Mouse (Mus musculus) liver, postnatal 0 days (tissue): ENCODE measurements around the gene Mgat5. TPM values are rescaled to one million over a fixed set of nuclear protein-coding genes. Genes with fewer than 3 reads are reported as not detected.

ENCODE experiments used
- ATAC-seq: fragments of 200-750 bp; cut with Nextera tagmentation; 2 replicates; pipeline ENCODE4 v1.8.0; 2017; ENCODE audit warnings: mild to moderate bottlenecking, moderate library complexity
- DNase-seq: peaks from one replicate; pipeline ENCODE4 v3.0.0-alpha.2; 2016
- H3K27ac ChIP-seq: fragments of 300-500 bp; sonication (generic); 2 replicates; pipeline ENCODE4 v1.5.1; 2014; ENCODE audit warnings: antibody characterized with exemption, moderate library complexity, mild to moderate bottlenecking, low read depth
- H3K27me3 ChIP-seq: fragments of 300-500 bp; sonication (generic); 2 replicates; pipeline ENCODE4 v1.6.1; 2014; ENCODE audit warnings: low read length, control low read depth, mixed read lengths; ENCODE audit not compliant: insufficient read depth
- H3K36me3 ChIP-seq: fragments of 300-500 bp; sonication (generic); replicated peaks from 2 replicates; pipeline ENCODE4 v1.6.1; 2014; ENCODE audit warnings: mild to moderate bottlenecking, control low read depth, low read length, moderate library complexity, mixed read lengths; ENCODE audit not compliant: insufficient read depth
- H3K4me1 ChIP-seq: fragments of 300-500 bp; sonication (generic); 2 replicates; pipeline ENCODE4 v1.6.1; 2014; ENCODE audit warnings: antibody characterized with exemption, mild to moderate bottlenecking, control low read depth; ENCODE audit not compliant: insufficient read depth
- H3K4me2 ChIP-seq: fragments of 300-500 bp; sonication (generic); 2 replicates; pipeline ENCODE4 v1.6.1; 2014; ENCODE audit warnings: low read depth, mild to moderate bottlenecking, low read length, moderate library complexity, mixed read lengths
- H3K4me3 ChIP-seq: fragments of 300-500 bp; sonication (generic); 2 replicates; pipeline ENCODE4 v1.5.1; 2014; ENCODE audit warnings: low read depth, low read length
- H3K9ac ChIP-seq: fragments of 300-500 bp; sonication (generic); replicated peaks from 2 replicates; pipeline ENCODE4 v1.6.1; 2014; ENCODE audit warnings: mild to moderate bottlenecking, moderate library complexity
- H3K9me3 ChIP-seq: fragments of 300-500 bp; sonication (generic); 2 replicates; pipeline ENCODE4 v1.6.1; 2016; ENCODE audit warnings: mild to moderate bottlenecking, control low read depth, low read length, mixed read lengths
- CTCF ChIP-seq: sonication (generic); IDR thresholded peaks from 2 replicates; pipeline ENCODE4 v1.5.1; 2016; ENCODE audit warnings: antibody characterized with exemption, low read depth
- EP300 ChIP-seq: IDR thresholded peaks from 2 replicates; pipeline ENCODE4 v1.6.1; 2016; ENCODE audit warnings: antibody characterized with exemption, low read depth, mild to moderate bottlenecking
- WGBS: fragments of 180-500 bp; shearing (Covaris S2); extraction: QIAGEN DNeasy Blood & Tissue Kit; methylation state at CpG from one replicate; pipeline ENCODE4 v1.1.7; 2014; ENCODE audit not compliant: insufficient replicate concordance; 5-methylcytosine and 5-hydroxymethylcytosine counted together
- polyA plus RNA-seq: library from polyadenylated mRNA; unstranded; fragments of >200 nt; fragmentation: Nextera tagmentation; extraction: Ambion mirVana; gene quantifications from 2 replicates; pipeline ENCODE4 v1.2.1, GENCODE M21; 2015

Gene Mgat5
- polyA plus RNA-seq: 0.69 and 0.86 TPM in 2 replicates

DNA sequence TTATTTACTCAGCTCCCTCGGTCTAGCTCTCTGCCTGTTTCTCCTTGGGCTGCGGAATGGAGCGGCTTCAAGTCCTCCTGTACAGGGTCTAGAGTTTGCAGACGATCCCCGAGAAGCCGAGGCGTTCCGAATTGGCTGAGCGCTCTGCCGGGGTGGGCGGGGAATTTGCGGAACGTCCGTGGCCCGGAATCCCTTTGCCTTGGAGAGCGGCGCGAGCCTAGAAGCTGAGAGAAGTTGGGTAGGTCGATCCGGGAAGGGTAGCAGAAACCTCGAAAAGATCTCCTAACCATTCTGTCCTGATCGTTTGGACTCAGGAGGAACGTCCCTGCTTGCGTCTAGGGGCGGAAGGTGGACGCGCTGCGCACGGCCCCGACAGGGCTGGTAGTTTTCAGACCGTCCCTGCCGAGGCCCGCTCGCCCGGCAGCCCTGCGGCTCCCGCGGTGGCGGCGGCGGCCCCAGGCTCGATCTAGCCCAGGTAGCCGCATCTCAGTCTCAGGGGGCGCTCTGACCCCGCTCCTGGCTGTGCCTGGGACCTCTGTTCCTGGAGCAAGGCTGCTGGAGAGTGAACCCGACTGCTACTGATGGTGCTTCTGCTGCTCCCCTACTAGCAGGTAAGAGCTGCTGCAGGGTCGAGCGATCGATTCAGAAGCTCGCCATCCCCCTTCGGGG, at the start of gene Mgat5:
TSS of gene Mgat5 (plus strand) at position 199 of the 669 bp plus-strand sequence.
- no peaks in the 10 kb centered on the region for H3K27me3 ChIP-seq
- 3% methylated on average over 51 of the region's 51 CpGs for WGBS
- peak; percentile 42 for TF ChIP-seq CTCF
- no peak for TF ChIP-seq EP300
- peak within 1 kb of the TSS; percentile 76 for H3K9ac ChIP-seq
- ATAC-seq: peak; percentile 93
- no peaks in the 10 kb centered on the region for H3K36me3 ChIP-seq
- H3K4me2 ChIP-seq: peak within 1 kb of the TSS; percentile 97
- no peaks in the 10 kb centered on the region for H3K9me3 ChIP-seq
- peaks cover 8% of the 10 kb centered on the region; the same call in 1 of the 2 replicates for H3K4me1 ChIP-seq
- peak; percentile 89 for DNase-seq
- peak within 1 kb of the TSS; percentile 86 for H3K27ac ChIP-seq
- H3K4me3 ChIP-seq: peak within 1 kb of the TSS; percentile 64

DNA sequence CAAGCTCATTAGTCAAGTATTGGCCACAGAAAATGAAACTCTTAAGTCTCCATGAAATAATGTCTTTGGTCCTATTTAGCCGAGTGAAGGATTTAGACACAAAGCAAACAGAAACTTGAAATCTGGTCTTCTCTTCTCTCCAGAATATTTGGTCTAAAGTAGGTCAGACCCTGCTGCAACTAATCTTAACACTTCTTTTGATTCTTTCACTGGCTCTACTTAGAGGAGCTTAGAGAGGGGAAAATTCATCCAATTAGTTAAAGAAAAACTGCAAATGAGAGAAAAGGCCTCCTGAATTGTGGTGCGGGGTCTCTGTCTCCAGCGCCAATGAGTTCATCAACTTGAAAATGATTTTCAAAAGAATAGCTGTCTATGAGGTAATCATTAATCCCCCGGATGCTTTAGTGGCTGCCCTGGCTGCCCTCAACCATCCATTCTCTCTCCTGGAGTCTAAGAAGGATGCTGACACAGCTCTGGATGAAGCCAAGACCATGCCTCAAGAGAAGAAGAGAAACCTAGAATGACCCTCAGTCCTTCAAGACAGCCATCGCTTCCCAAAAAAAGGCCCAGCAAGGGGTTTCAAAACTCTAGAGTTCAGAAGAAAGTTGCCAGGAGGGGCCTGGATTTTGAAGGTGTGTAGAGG, 44.6 kb upstream of the Mgat5 start:
- WGBS: 79% methylated on average over 5 of the region's 5 CpGs
- Histone ChIP-seq H3K27me3 (no peaks in the 10 kb centered on the region), H3K36me3 (no peaks in the 10 kb centered on the region), H3K4me3 (no peak overlapping the region), H3K9me3 (no peaks in the 10 kb centered on the region), H3K4me2 (no peak overlapping the region), H3K27ac (no peak overlapping the region), H3K4me1 (no peaks in the 10 kb centered on the region), H3K9ac (no peak overlapping the region)
- DNase-seq (no peak), ATAC-seq (no peak)
- TF ChIP-seq EP300 (no peak), CTCF (no peak)

DNA sequence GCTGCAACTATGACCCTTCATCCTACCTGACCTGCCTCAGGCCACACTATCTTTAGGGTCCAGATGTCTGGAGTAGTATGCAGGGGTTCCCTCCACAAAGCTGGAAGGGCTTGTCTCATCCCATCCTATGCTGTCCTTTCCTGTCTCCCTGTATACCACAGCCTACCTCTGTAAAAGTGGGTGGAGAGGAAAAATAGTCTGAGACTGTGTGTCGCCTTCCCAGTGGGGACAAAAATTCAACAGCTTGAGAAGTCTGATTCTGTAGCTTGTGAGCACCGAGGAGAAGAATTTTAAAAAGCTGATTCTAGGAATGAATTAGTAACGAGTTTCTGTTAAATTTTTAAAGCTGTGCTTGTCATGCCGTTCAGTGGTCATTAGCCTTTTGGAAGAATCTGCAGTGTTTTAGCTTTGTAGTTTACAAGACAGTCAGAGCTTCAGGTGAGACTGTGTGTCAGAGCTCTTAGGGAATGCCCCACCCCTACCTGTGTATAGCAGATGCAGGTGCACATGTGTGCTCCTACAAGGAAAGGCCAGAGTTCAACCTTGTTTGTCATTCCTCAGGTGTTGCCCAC, 40.1 kb upstream of the Mgat5 start:
- ATAC-seq: no peak
- WGBS: 72% methylated on average over 4 of the region's 4 CpGs
- H3K4me2 ChIP-seq: no peak overlapping the region
- no peaks in the 10 kb centered on the region for H3K36me3 ChIP-seq
- H3K4me1 ChIP-seq: no peaks in the 10 kb centered on the region
- no peaks in the 10 kb centered on the region for H3K9me3 ChIP-seq
- no peak for DNase-seq
- H3K27ac ChIP-seq: no peak overlapping the region
- TF ChIP-seq EP300: no peak
- TF ChIP-seq CTCF: no peak
- no peak overlapping the region for H3K9ac ChIP-seq
- H3K4me3 ChIP-seq: no peak overlapping the region
- no peaks in the 10 kb centered on the region for H3K27me3 ChIP-seq

DNA sequence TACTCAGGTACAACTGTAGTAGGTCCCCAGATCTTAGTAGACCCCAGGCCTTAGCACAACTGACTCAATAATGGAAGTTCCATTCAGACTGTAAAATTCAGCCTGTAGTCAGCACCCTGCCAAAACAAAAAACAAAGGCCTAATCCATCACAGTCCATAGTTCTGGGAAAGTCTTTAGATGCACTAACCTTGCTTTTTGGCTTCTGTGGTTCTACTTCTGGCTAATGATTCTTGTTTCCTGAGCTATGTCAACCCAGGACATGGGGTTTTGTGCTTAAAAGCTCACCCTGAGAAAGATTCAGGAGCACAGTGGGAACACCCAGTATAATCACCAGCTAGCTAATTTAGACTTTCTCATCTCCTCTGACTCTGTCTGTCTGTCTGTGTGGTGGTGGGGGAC, 38.3 kb upstream of the Mgat5 start:
- DNase-seq (no peak), ATAC-seq (no peak)
- Histone ChIP-seq H3K9ac (no peak overlapping the region), H3K27ac (no peak overlapping the region), H3K9me3 (no peaks in the 10 kb centered on the region), H3K4me2 (no peak overlapping the region), H3K27me3 (no peaks in the 10 kb centered on the region), H3K36me3 (no peaks in the 10 kb centered on the region), H3K4me3 (no peak overlapping the region), H3K4me1 (no peaks in the 10 kb centered on the region)
- TF ChIP-seq CTCF (no peak), EP300 (no peak)

DNA sequence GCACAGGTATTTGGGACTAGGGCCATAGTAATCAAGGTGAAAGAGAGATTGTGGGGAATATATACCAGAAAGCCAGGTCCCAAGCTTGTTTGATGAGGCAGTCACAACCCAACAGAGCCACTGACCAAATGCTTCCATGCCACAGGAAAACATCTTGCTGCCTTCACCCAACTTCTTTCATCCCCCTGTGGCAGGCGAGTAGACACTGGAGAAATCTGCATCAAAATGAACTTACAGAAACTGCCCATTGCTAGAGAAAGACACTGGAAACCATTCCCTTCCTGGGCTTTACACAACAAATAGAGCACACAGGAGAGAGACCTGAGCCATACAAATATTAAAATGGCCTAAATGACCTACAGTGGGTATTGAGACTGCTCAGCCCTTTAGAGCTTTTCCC, 37.2 kb upstream of the Mgat5 start:
- Histone ChIP-seq H3K9me3 (no peaks in the 10 kb centered on the region), H3K4me2 (no peak overlapping the region), H3K36me3 (no peaks in the 10 kb centered on the region), H3K4me3 (no peak overlapping the region), H3K9ac (no peak overlapping the region), H3K4me1 (no peaks in the 10 kb centered on the region), H3K27ac (no peak overlapping the region), H3K27me3 (no peaks in the 10 kb centered on the region)
- ATAC-seq (no peak), DNase-seq (no peak)
- TF ChIP-seq EP300 (no peak), CTCF (no peak)
- WGBS: 74% methylated on average over 1 of the region's 1 CpGs

DNA sequence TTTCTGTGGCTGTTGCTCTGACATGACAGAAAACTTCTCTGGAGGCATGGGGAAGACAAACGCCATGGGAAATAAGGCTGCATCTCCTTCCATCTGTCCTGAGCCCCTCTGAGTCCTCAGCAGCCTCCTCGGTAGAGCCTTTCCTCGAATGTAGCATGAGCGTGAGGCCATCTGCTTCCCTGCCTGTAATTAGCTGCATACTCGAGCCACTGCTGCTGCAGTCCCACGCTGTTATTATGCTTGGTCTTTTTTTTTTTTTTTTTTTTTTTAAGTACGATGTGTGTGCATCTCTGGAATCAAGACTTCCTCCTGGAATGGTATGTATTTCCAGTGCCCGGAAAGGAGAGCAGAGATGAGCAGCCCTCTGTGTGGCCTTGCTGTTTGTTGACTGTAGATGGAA, 36.6 kb upstream of the Mgat5 start:
- H3K36me3 ChIP-seq: no peaks in the 10 kb centered on the region
- no peak for DNase-seq
- H3K4me2 ChIP-seq: no peak overlapping the region
- H3K27me3 ChIP-seq: no peaks in the 10 kb centered on the region
- H3K27ac ChIP-seq: no peak overlapping the region
- H3K9me3 ChIP-seq: no peaks in the 10 kb centered on the region
- WGBS: 69% methylated on average over 8 of the region's 8 CpGs
- TF ChIP-seq CTCF: no peak
- TF ChIP-seq EP300: no peak
- no peak for ATAC-seq
- no peaks in the 10 kb centered on the region for H3K4me1 ChIP-seq
- no peak overlapping the region for H3K9ac ChIP-seq
- H3K4me3 ChIP-seq: no peak overlapping the region
